Mouse (Mus musculus) midbrain, postnatal 0 days (tissue): ENCODE data around the gene Ranbp1. TPM values are rescaled to one million over a fixed set of nuclear protein-coding genes. Genes with fewer than 3 reads are reported as not detected.
"Not testable (repeated sequence)": the region's sequence is repeated elsewhere in the genome, so short reads cannot be mapped to it uniquely, and the experiment has no call there.

Source experiments
- ATAC-seq: fragments of 200-750 bp; cut with Nextera tagmentation; 2 replicates; pipeline ENCODE4 v1.8.0; 2017; ENCODE audit warnings: moderate number of reproducible peaks, mild to moderate bottlenecking, moderate TSS enrichment, moderate library complexity; ENCODE audit not compliant: low FRiP score
- DNase-seq: peaks from one replicate; pipeline ENCODE4 v3.0.0-alpha.2; 2015; ENCODE audit warnings: low spot score
- H3K27ac ChIP-seq: fragments of 300-500 bp; sonication (generic); 2 replicates; pipeline ENCODE4 v1.5.1; 2014; ENCODE audit warnings: low read depth, mild to moderate bottlenecking, low read length, mixed read lengths
- H3K27me3 ChIP-seq: fragments of 300-500 bp; sonication (generic); 2 replicates; pipeline ENCODE4 v1.6.1; 2014; ENCODE audit warnings: low read length, control low read depth, mixed read lengths; ENCODE audit not compliant: insufficient read depth
- H3K36me3 ChIP-seq: fragments of 300-500 bp; sonication (generic); 2 replicates; pipeline ENCODE4 v1.6.1; 2014; ENCODE audit warnings: low read length, control low read depth, mixed read lengths; ENCODE audit not compliant: insufficient read depth
- H3K4me1 ChIP-seq: fragments of 300-500 bp; sonication (generic); 2 replicates; pipeline ENCODE4 v1.6.1; 2014; ENCODE audit warnings: mild to moderate bottlenecking, control low read depth, antibody characterized with exemption, low read length, mixed read lengths; ENCODE audit not compliant: insufficient read depth
- H3K4me2 ChIP-seq: fragments of 300-500 bp; sonication (generic); 2 replicates; pipeline ENCODE4 v1.6.1; 2014; ENCODE audit warnings: low read depth, mild to moderate bottlenecking, low read length, mixed read lengths; ENCODE audit not compliant: poor library complexity, severe bottlenecking
- H3K4me3 ChIP-seq: fragments of 300-500 bp; sonication (generic); 2 replicates; pipeline ENCODE4 v1.5.1; 2014; ENCODE audit warnings: low read depth, mild to moderate bottlenecking, low read length, moderate library complexity
- H3K9ac ChIP-seq: fragments of 300-500 bp; sonication (generic); replicated peaks from 2 replicates; pipeline ENCODE4 v1.6.1; 2014; ENCODE audit warnings: mild to moderate bottlenecking, low read length, moderate library complexity, mixed read lengths; ENCODE audit not compliant: poor library complexity, severe bottlenecking
- H3K9me3 ChIP-seq: fragments of 300-500 bp; sonication (generic); 2 replicates; pipeline ENCODE4 v1.6.1; 2016; ENCODE audit warnings: low read length, control low read depth
- CTCF ChIP-seq: IDR thresholded peaks from 2 replicates; pipeline ENCODE4 v1.5.1; 2016; ENCODE audit warnings: antibody characterized with exemption, mild to moderate bottlenecking
- WGBS: fragments of 180-500 bp; shearing (Covaris S2); extraction: QIAGEN DNeasy Blood & Tissue Kit; methylation state at CpG from one replicate; pipeline ENCODE4 v1.1.7; 2014; 5-methylcytosine and 5-hydroxymethylcytosine counted together
- polyA plus RNA-seq: library from polyadenylated mRNA; unstranded; fragments of >200 nt; fragmentation: Nextera tagmentation; extraction: Ambion mirVana; gene quantifications from 2 replicates; pipeline ENCODE4 v1.2.1, GENCODE M21; 2015
- total RNA-seq: library from RNA; depleted of rRNA; stranded (reverse); fragments of >200 nt; gene quantifications from 2 replicates; pipeline ENCODE4 v1.2.3, GENCODE M21; 2014; rRNA removed

Gene Ranbp1
- total RNA-seq (170 and 192 TPM in 2 replicates), polyA plus RNA-seq (412 and 447 TPM in 2 replicates)

- no peak for TF ChIP-seq CTCF
- no peaks in the 10 kb centered on the region for H3K9me3 ChIP-seq
- H3K36me3 ChIP-seq = peaks cover 48% of the 10 kb centered on the region
- H3K27ac ChIP-seq = peak within 1 kb of the TSS; percentile 89
- under 1% methylated on average over 99 of the region's 102 CpGs for WGBS
- peak within 1 kb of the TSS; percentile 89 for H3K9ac ChIP-seq
- peaks cover 10% of the 10 kb centered on the region for H3K4me1 ChIP-seq
- DNase-seq = peak; percentile 99
- ATAC-seq = peak; percentile 95
- H3K4me2 ChIP-seq = peak within 1 kb of the TSS; percentile 74
- peak within 1 kb of the TSS; percentile 93 for H3K4me3 ChIP-seq
- H3K27me3 ChIP-seq = no peaks in the 10 kb centered on the region
These were observed at the start of gene Ranbp1, which contains the start of gene Trmt2a for GRCm38 (mm10) chr16:18248433-18249363. Ranbp1 (minus strand) TSS chr16:18248732. Trmt2a (plus strand) TSS chr16:18248679.

GRCm38 (mm10) chr16:18289614-18290013 is 41.1 kb upstream of the Ranbp1 start:
- H3K9ac ChIP-seq, H3K9me3 ChIP-seq, DNase-seq, H3K27me3 ChIP-seq, H3K36me3 ChIP-seq, ATAC-seq, H3K27ac ChIP-seq: not testable (repeated sequence)
- peaks cover 14% of the 10 kb centered on the region; the same call in 1 of the 2 replicates for H3K4me1 ChIP-seq
- peak overlapping the region; percentile 97 for H3K4me3 ChIP-seq
- WGBS = 7% methylated on average over 9 of the region's 10 CpGs
- peak overlapping the region; percentile 30 for H3K4me2 ChIP-seq

GRCm38 (mm10) chr16:18289067-18289588 is 40.6 kb upstream of the Ranbp1 start, which contains the start of gene Dgcr8:
Dgcr8 (minus strand) TSS chr16:18289246.
- peak; percentile 100 for ATAC-seq
- Histone ChIP-seq H3K27ac (peak within 1 kb of the TSS; percentile 89), H3K4me3 (peak within 1 kb of the TSS; percentile 97), H3K4me1 (peaks cover 14% of the 10 kb centered on the region; the same call in 1 of the 2 replicates), H3K27me3 (no peaks in the 10 kb centered on the region), H3K9ac (peak within 1 kb of the TSS; percentile 99), H3K9me3 (no peaks in the 10 kb centered on the region), H3K36me3 (peaks cover 3% of the 10 kb centered on the region), H3K4me2 (peak within 1 kb of the TSS; percentile 87)
- WGBS = 0% methylated on average over 39 of the region's 71 CpGs
- no peak for TF ChIP-seq CTCF
- DNase-seq = peak; percentile 99

- peak; percentile 84 for ATAC-seq
- no peaks in the 10 kb centered on the region for H3K27me3 ChIP-seq
- peak; percentile 53 for DNase-seq
- peak overlapping the region; percentile 87 for H3K4me2 ChIP-seq
- H3K9me3 ChIP-seq = no peaks in the 10 kb centered on the region
- H3K9ac ChIP-seq = peak overlapping the region; percentile 99
- WGBS = under 1% methylated on average over 15 of the region's 31 CpGs
- peak overlapping the region; percentile 89 for H3K27ac ChIP-seq
- TF ChIP-seq CTCF = no peak
- H3K4me3 ChIP-seq = peak overlapping the region; percentile 97
- peaks cover 14% of the 10 kb centered on the region; the same call in 1 of the 2 replicates for H3K4me1 ChIP-seq
- H3K36me3 ChIP-seq = peaks cover 8% of the 10 kb centered on the region
These were observed 40.1 kb upstream of the Ranbp1 start for GRCm38 (mm10) chr16:18288581-18289061.

GRCm38 (mm10) chr16:18288166-18288565 is 39.6 kb upstream of the Ranbp1 start:
- peak overlapping the region; percentile 99 for H3K9ac ChIP-seq
- H3K36me3 ChIP-seq = peaks cover 13% of the 10 kb centered on the region
- H3K27ac ChIP-seq = peak overlapping the region; percentile 89
- H3K4me3 ChIP-seq = peak overlapping the region; percentile 97
- no peak for ATAC-seq
- 0% methylated on average over 4 of the region's 4 CpGs for WGBS
- peaks cover 14% of the 10 kb centered on the region; the same call in 1 of the 2 replicates for H3K4me1 ChIP-seq
- no peaks in the 10 kb centered on the region for H3K9me3 ChIP-seq
- no peaks in the 10 kb centered on the region for H3K27me3 ChIP-seq
- no peak for TF ChIP-seq CTCF
- peak overlapping the region; percentile 87 for H3K4me2 ChIP-seq
- peak; percentile 37 for DNase-seq
